Mouse (Mus musculus): ENCODE measurements around the gene Ccdc33. TPM values are rescaled to one million over a fixed set of nuclear protein-coding genes. Genes with fewer than 3 reads are reported as not detected.

The Ccdc33 gene
- polyA plus RNA-seq, 1 experiment from 2014 or later: 0.43 TPM

DNA sequence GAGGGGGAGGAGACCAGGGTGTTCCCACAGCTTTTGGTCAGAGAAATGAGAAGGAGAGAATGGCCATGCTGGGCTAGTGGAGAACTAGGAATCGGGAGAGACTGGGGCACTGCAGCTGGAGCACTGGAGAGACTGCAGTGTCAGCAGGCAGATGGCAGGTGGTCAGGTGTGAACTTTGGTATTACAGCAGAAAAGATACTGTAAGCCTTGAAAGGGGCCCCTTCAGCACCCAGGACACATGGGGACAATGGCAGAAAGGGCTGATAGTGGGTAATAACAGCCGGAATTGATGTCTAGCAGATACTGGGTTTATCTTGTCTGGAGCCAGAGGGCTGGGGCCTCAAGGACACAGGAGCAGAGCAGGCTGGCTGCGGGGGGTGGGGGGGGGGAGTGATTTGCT, 139.8 kb downstream of the Ccdc33 start:
- Histone ChIP-seq H3K4me2 (ENCODE audit: low read length) (no peak overlapping the region), H3K27ac (ENCODE audit: low read depth, low read length) (no peak overlapping the region), H3K4me3 (ENCODE audit: low read length) (no peak overlapping the region), H3K9me3 (ENCODE audit: control insufficient read depth, low read length) (no peaks in the 10 kb centered on the region), H3K27me3 (replicated peaks; ENCODE audit: control insufficient read depth, insufficient read depth, low read length) (no peaks in the 10 kb centered on the region), H3K4me1 (ENCODE audit: control insufficient read depth, insufficient read depth, low read depth, low read length) (no peaks in the 10 kb centered on the region), H3K36me3 (ENCODE audit: control insufficient read depth, insufficient read depth, low read length) (no peaks in the 10 kb centered on the region), H3K9ac (ENCODE audit: low read depth, low read length) (no peak overlapping the region)
- WGBS: 80% methylated on average over 3 of the region's 3 CpGs
- no peak for ATAC-seq

Other genes starting within 250 kb of the Ccdc33 start
- 169 and 177 TPM in 2 replicates for gene Ubl7, start 207.8 kb downstream of the Ccdc33 start, polyA plus RNA-seq (2015; fragmentation: Nextera tagmentation; extraction: Ambion mirVana)
- gene Sema7a, start 178.7 kb downstream of the Ccdc33 start, polyA plus RNA-seq (2015; fragmentation: Nextera tagmentation; extraction: Ambion mirVana): 2.1 and 2.9 TPM in 2 replicates
- gene Cyp11a1, start 112.4 kb downstream of the Ccdc33 start, polyA plus RNA-seq (2015; fragmentation: Nextera tagmentation; extraction: Ambion mirVana): 1.7 and 2.4 TPM in 2 replicates
- 11.6 and 16.4 TPM in 2 replicates for gene Stra6, start 55.0 kb downstream of the Ccdc33 start, polyA plus RNA-seq (2015; fragmentation: Nextera tagmentation; extraction: Ambion mirVana)
- 40.4 and 50.5 TPM in 2 replicates for gene Islr, start 85.5 kb upstream of the Ccdc33 start, polyA plus RNA-seq (2015; fragmentation: Nextera tagmentation; extraction: Ambion mirVana)
- gene Islr2, start 85.5 kb upstream of the Ccdc33 start, polyA plus RNA-seq (2015; fragmentation: Nextera tagmentation; extraction: Ambion mirVana): 13.8 and 21.5 TPM in 2 replicates
- 3.9 and 6.0 TPM in 2 replicates for gene Pml, start 131.0 kb upstream of the Ccdc33 start, polyA plus RNA-seq (2015; fragmentation: Nextera tagmentation; extraction: Ambion mirVana)
- gene Stoml1, start 134.3 kb upstream of the Ccdc33 start, polyA plus RNA-seq (2015; fragmentation: Nextera tagmentation; extraction: Ambion mirVana): 141 and 142 TPM in 2 replicates
- 7.4 and 10.2 TPM in 2 replicates for gene Loxl1, start 194.4 kb upstream of the Ccdc33 start, polyA plus RNA-seq (2015; fragmentation: Nextera tagmentation; extraction: Ambion mirVana)

All from hindbrain, embryonic 16.5 days (tissue).